Mouse (Mus musculus) limb, embryonic 14.5 days (tissue): ENCODE data around the gene Ripk3. TPM values are rescaled to one million over a fixed set of nuclear protein-coding genes. Genes with fewer than 3 reads are reported as not detected.
A peak's percentile ranks its signal among the peaks of the same experiment; 100 is the strongest.

Experiments
- ATAC-seq: fragments of 200-750 bp; cut with Nextera tagmentation; 2 replicates; pipeline ENCODE4 v1.8.0; 2017; ENCODE audit warnings: low read depth, moderate number of reproducible peaks, moderate TSS enrichment; ENCODE audit not compliant: low FRiP score
- DNase-seq: peaks from one replicate; pipeline ENCODE4 v3.0.0-alpha.2; 2015; ENCODE audit warnings: low spot score
- H3K27ac ChIP-seq: fragments of 300-500 bp; sonication (generic); replicated peaks from 2 replicates; pipeline ENCODE4 v1.5.1; 2014; ENCODE audit warnings: low read depth, mild to moderate bottlenecking, low read length, moderate library complexity, mixed read lengths
- H3K27me3 ChIP-seq: fragments of 300-500 bp; sonication (generic); 2 replicates; pipeline ENCODE4 v1.6.1; 2014; ENCODE audit warnings: low read length, mixed read lengths; ENCODE audit not compliant: control insufficient read depth, insufficient read depth
- H3K36me3 ChIP-seq: fragments of 300-500 bp; sonication (generic); 2 replicates; pipeline ENCODE4 v1.6.1; 2014; ENCODE audit warnings: mild to moderate bottlenecking, low read length, moderate library complexity, mixed read lengths; ENCODE audit not compliant: control insufficient read depth, insufficient read depth
- H3K4me1 ChIP-seq: fragments of 300-500 bp; sonication (generic); 2 replicates; pipeline ENCODE4 v1.6.1; 2014; ENCODE audit warnings: antibody characterized with exemption, low read length, mixed read lengths; ENCODE audit not compliant: control insufficient read depth, insufficient read depth
- H3K4me2 ChIP-seq: fragments of 300-500 bp; sonication (generic); replicated peaks from 2 replicates; pipeline ENCODE4 v1.6.1; 2014; ENCODE audit warnings: low read depth, mild to moderate bottlenecking, low read length, moderate library complexity; ENCODE audit not compliant: severe bottlenecking
- H3K4me3 ChIP-seq: fragments of 300-500 bp; sonication (generic); replicated peaks from 2 replicates; pipeline ENCODE4 v1.5.1; 2014; ENCODE audit warnings: low read length
- H3K9ac ChIP-seq: fragments of 300-500 bp; sonication (generic); 2 replicates; pipeline ENCODE4 v1.6.1; 2014; ENCODE audit warnings: mild to moderate bottlenecking, low read depth, low read length, moderate library complexity; ENCODE audit not compliant: severe bottlenecking
- H3K9me3 ChIP-seq: fragments of 300-500 bp; sonication (generic); 2 replicates; pipeline ENCODE4 v1.6.1; 2016; ENCODE audit warnings: low read length; ENCODE audit not compliant: control insufficient read depth
- POLR2A ChIP-seq: fragments of 200-500 bp; IDR thresholded peaks from 2 replicates; pipeline ENCODE4 v1.8.0; 2012; ENCODE audit warnings: inconsistent platforms, mild to moderate bottlenecking, moderate library complexity, borderline replicate concordance; ENCODE audit not compliant: insufficient read depth, insufficient read length; ENCODE audit errors: extremely low read depth
- WGBS: fragments of 180-500 bp; shearing (Covaris S2); extraction: QIAGEN DNeasy Blood & Tissue Kit; methylation state at CpG from one replicate; pipeline ENCODE4 v1.1.7; 2014; 5-methylcytosine and 5-hydroxymethylcytosine counted together
- polyA plus RNA-seq, 2 experiments: library from polyadenylated mRNA; depleted of rRNA in 1 of 2; stranded (reverse) in 1 of 2; unstranded in 1 of 2; fragments of >200 nt; fragmentation: Nextera tagmentation in 1 of 2; extraction: Ambion mirVana in 1 of 2; gene quantifications; 2 replicates each; pipeline versions ENCODE4 v1.2.1 to v1.2.3; 2012 to 2014

The Ripk3 gene
- polyA plus RNA-seq, 2 experiments = 30.5 to 35.9 TPM

- no peak overlapping the region for H3K4me3 ChIP-seq
- H3K27ac ChIP-seq = no peak overlapping the region
- H3K9ac ChIP-seq = no peak overlapping the region
- H3K27me3 ChIP-seq = no peaks in the 10 kb centered on the region
- no peak for TF ChIP-seq POLR2A
- H3K4me2 ChIP-seq = peak overlapping the region; percentile 22
- peaks cover 23% of the 10 kb centered on the region for H3K4me1 ChIP-seq
- peaks cover 34% of the 10 kb centered on the region for H3K36me3 ChIP-seq
- peak; percentile 77 for ATAC-seq
- peak; percentile 74 for DNase-seq
- H3K9me3 ChIP-seq = no peaks in the 10 kb centered on the region
- WGBS = 18% methylated on average over 10 of the region's 10 CpGs
Observed at GRCm38 (mm10) chr14:55743711-55744110, 45.0 kb downstream of the Ripk3 start.

- Histone ChIP-seq H3K27ac (no peak overlapping the region), H3K4me2 (no peak overlapping the region), H3K4me3 (no peak overlapping the region), H3K27me3 (no peaks in the 10 kb centered on the region), H3K4me1 (no peaks in the 10 kb centered on the region), H3K9ac (no peak overlapping the region), H3K36me3 (peaks cover 39% of the 10 kb centered on the region), H3K9me3 (no peaks in the 10 kb centered on the region)
- DNase-seq (no peak), ATAC-seq (no peak)
- 85% methylated on average over 9 of the region's 9 CpGs for WGBS
- TF ChIP-seq POLR2A = no peak
Observed at GRCm38 (mm10) chr14:55737086-55737687, 51.5 kb downstream of the Ripk3 start.

GRCm38 (mm10) chr14:55735758-55736157, 52.9 kb downstream of the Ripk3 start:
- Histone ChIP-seq H3K36me3 (peaks cover 28% of the 10 kb centered on the region), H3K27ac (no peak overlapping the region)
- no peak for TF ChIP-seq POLR2A

GRCm38 (mm10) chr14:55735334-55735733, 53.3 kb downstream of the Ripk3 start:
- Histone ChIP-seq H3K9me3 (no peaks in the 10 kb centered on the region), H3K4me2 (no peak overlapping the region), H3K27ac (no peak overlapping the region), H3K36me3 (peaks cover 24% of the 10 kb centered on the region), H3K4me1 (no peaks in the 10 kb centered on the region), H3K9ac (no peak overlapping the region), H3K27me3 (no peaks in the 10 kb centered on the region), H3K4me3 (no peak overlapping the region)
- TF ChIP-seq POLR2A = no peak
- WGBS = 61% methylated on average over 3 of the region's 3 CpGs
- DNase-seq = no peak
- no peak for ATAC-seq

More at GRCm38 (mm10) chr14:55735758-55736157, 52.9 kb downstream of the Ripk3 start:
- ATAC-seq = no peak
- no peak for DNase-seq
- no peaks in the 10 kb centered on the region for H3K27me3 ChIP-seq
- no peak overlapping the region for H3K4me2 ChIP-seq
- H3K9ac ChIP-seq = no peak overlapping the region
- no peaks in the 10 kb centered on the region for H3K4me1 ChIP-seq
- no peak overlapping the region for H3K4me3 ChIP-seq
- H3K9me3 ChIP-seq = no peaks in the 10 kb centered on the region
- WGBS = 81% methylated on average over 4 of the region's 4 CpGs

Other genes with a start within 250 kb of the Ripk3 start
Only the 30 nearest of the 35 such genes appear.
- gene Fitm1, start 213.2 kb downstream of the Ripk3 start, polyA plus RNA-seq (2012; rRNA removed) = 30.9 and 43.0 TPM in 2 replicates
- 19.1 and 26.9 TPM in 2 replicates for gene Fitm1, start 213.2 kb downstream of the Ripk3 start, polyA plus RNA-seq (2014; fragmentation: Nextera tagmentation; extraction: Ambion mirVana)
- 66.8 and 77.6 TPM in 2 replicates for gene Psme1, start 210.7 kb downstream of the Ripk3 start, polyA plus RNA-seq (2012; rRNA removed)
- 147 and 154 TPM in 2 replicates for gene Psme1, start 210.7 kb downstream of the Ripk3 start, polyA plus RNA-seq (2014; fragmentation: Nextera tagmentation; extraction: Ambion mirVana)
- gene Emc9, start 203.6 kb downstream of the Ripk3 start, polyA plus RNA-seq (2012; rRNA removed) = 6.6 and 6.9 TPM in 2 replicates
- gene Emc9, start 203.6 kb downstream of the Ripk3 start, polyA plus RNA-seq (2014; fragmentation: Nextera tagmentation; extraction: Ambion mirVana) = 6.5 and 7.0 TPM in 2 replicates
- 75.8 and 78.5 TPM in 2 replicates for gene Psme2, start 197.8 kb downstream of the Ripk3 start, polyA plus RNA-seq (2012; rRNA removed)
- 239 and 245 TPM in 2 replicates for gene Psme2, start 197.8 kb downstream of the Ripk3 start, polyA plus RNA-seq (2014; fragmentation: Nextera tagmentation; extraction: Ambion mirVana)
- gene Rnf31, start 197.2 kb downstream of the Ripk3 start, polyA plus RNA-seq (2012; rRNA removed) = 23.0 and 34.1 TPM in 2 replicates
- gene Rnf31, start 197.2 kb downstream of the Ripk3 start, polyA plus RNA-seq (2014; fragmentation: Nextera tagmentation; extraction: Ambion mirVana) = 13.1 and 18.1 TPM in 2 replicates
- 21.0 and 26.4 TPM in 2 replicates for gene Irf9, start 185.3 kb downstream of the Ripk3 start, polyA plus RNA-seq (2012; rRNA removed)
- gene Irf9, start 185.3 kb downstream of the Ripk3 start, polyA plus RNA-seq (2014; fragmentation: Nextera tagmentation; extraction: Ambion mirVana) = 9.8 and 11.3 TPM in 2 replicates
- gene Rec8, start 170.8 kb downstream of the Ripk3 start, polyA plus RNA-seq (2012; rRNA removed) = 8.9 and 9.6 TPM in 2 replicates
- gene Rec8, start 170.8 kb downstream of the Ripk3 start, polyA plus RNA-seq (2014; fragmentation: Nextera tagmentation; extraction: Ambion mirVana) = 2.4 and 2.8 TPM in 2 replicates
- 185 and 239 TPM in 2 replicates for gene Ipo4, start 152.9 kb downstream of the Ripk3 start, polyA plus RNA-seq (2012; rRNA removed)
- gene Ipo4, start 152.9 kb downstream of the Ripk3 start, polyA plus RNA-seq (2014; fragmentation: Nextera tagmentation; extraction: Ambion mirVana) = 131 and 133 TPM in 2 replicates
- gene Gm49378, start 151.0 kb downstream of the Ripk3 start, polyA plus RNA-seq (2012; rRNA removed) = 6.8 and 12.2 TPM in 2 replicates
- 1.5 and 3.7 TPM in 2 replicates for gene Gm49378, start 151.0 kb downstream of the Ripk3 start, polyA plus RNA-seq (2014; fragmentation: Nextera tagmentation; extraction: Ambion mirVana)
- 92.3 and 128 TPM in 2 replicates for gene Tm9sf1, start 145.1 kb downstream of the Ripk3 start, polyA plus RNA-seq (2012; rRNA removed)
- 111 and 116 TPM in 2 replicates for gene Tm9sf1, start 145.1 kb downstream of the Ripk3 start, polyA plus RNA-seq (2014; fragmentation: Nextera tagmentation; extraction: Ambion mirVana)
- gene Tssk4, start 138.7 kb downstream of the Ripk3 start, polyA plus RNA-seq (2012; rRNA removed) = 2.9 and 3.3 TPM in 2 replicates
- gene Tssk4, start 138.7 kb downstream of the Ripk3 start, polyA plus RNA-seq (2014; fragmentation: Nextera tagmentation; extraction: Ambion mirVana) = 1.2 and 1.4 TPM in 2 replicates
- gene Mdp1, start 128.4 kb downstream of the Ripk3 start, polyA plus RNA-seq (2012; rRNA removed) = 47.4 and 49.7 TPM in 2 replicates
- gene Mdp1, start 128.4 kb downstream of the Ripk3 start, polyA plus RNA-seq (2014; fragmentation: Nextera tagmentation; extraction: Ambion mirVana) = 53.7 and 59.1 TPM in 2 replicates
- gene Gmpr2, start 116.9 kb downstream of the Ripk3 start, polyA plus RNA-seq (2012; rRNA removed) = 51.1 and 53.6 TPM in 2 replicates
- 53.1 and 68.5 TPM in 2 replicates for gene Gmpr2, start 116.9 kb downstream of the Ripk3 start, polyA plus RNA-seq (2014; fragmentation: Nextera tagmentation; extraction: Ambion mirVana)
- 347 and 416 TPM in 2 replicates for gene Nedd8, start 116.7 kb downstream of the Ripk3 start, polyA plus RNA-seq (2012; rRNA removed)
- 567 and 583 TPM in 2 replicates for gene Nedd8, start 116.7 kb downstream of the Ripk3 start, polyA plus RNA-seq (2014; fragmentation: Nextera tagmentation; extraction: Ambion mirVana)
- gene Tinf2, start 107.0 kb downstream of the Ripk3 start, polyA plus RNA-seq (2012; rRNA removed) = 35.9 and 38.4 TPM in 2 replicates
- gene Tinf2, start 107.0 kb downstream of the Ripk3 start, polyA plus RNA-seq (2014; fragmentation: Nextera tagmentation; extraction: Ambion mirVana) = 34.2 and 40.1 TPM in 2 replicates
- 15.0 and 17.7 TPM in 2 replicates for gene Tgm1, start 74.9 kb downstream of the Ripk3 start, polyA plus RNA-seq (2012; rRNA removed)
- gene Tgm1, start 74.9 kb downstream of the Ripk3 start, polyA plus RNA-seq (2014; fragmentation: Nextera tagmentation; extraction: Ambion mirVana) = 17.0 and 21.2 TPM in 2 replicates
- 41.7 and 53.5 TPM in 2 replicates for gene Rabggta, start 66.6 kb downstream of the Ripk3 start, polyA plus RNA-seq (2012; rRNA removed)
- 20.4 and 23.0 TPM in 2 replicates for gene Rabggta, start 66.6 kb downstream of the Ripk3 start, polyA plus RNA-seq (2014; fragmentation: Nextera tagmentation; extraction: Ambion mirVana)
- 88.3 and 109 TPM in 2 replicates for gene Dhrs1, start 43.2 kb downstream of the Ripk3 start, polyA plus RNA-seq (2012; rRNA removed)
- 82.0 and 89.7 TPM in 2 replicates for gene Dhrs1, start 43.2 kb downstream of the Ripk3 start, polyA plus RNA-seq (2014; fragmentation: Nextera tagmentation; extraction: Ambion mirVana)
- 23.5 and 30.5 TPM in 2 replicates for gene Nop9, start 43.2 kb downstream of the Ripk3 start, polyA plus RNA-seq (2012; rRNA removed)
- gene Nop9, start 43.2 kb downstream of the Ripk3 start, polyA plus RNA-seq (2014; fragmentation: Nextera tagmentation; extraction: Ambion mirVana) = 37.6 and 38.1 TPM in 2 replicates
- gene Cideb, start 30.4 kb downstream of the Ripk3 start, polyA plus RNA-seq (2012; rRNA removed) = 2.1 and 2.6 TPM in 2 replicates
- 0.41 and 0.46 TPM in 2 replicates for gene Cideb, start 30.4 kb downstream of the Ripk3 start, polyA plus RNA-seq (2014; fragmentation: Nextera tagmentation; extraction: Ambion mirVana)
- gene Ltb4r2, start 27.4 kb downstream of the Ripk3 start, polyA plus RNA-seq (2012; rRNA removed) = 0.44 and 0.65 TPM in 2 replicates
- 0.61 and 0.74 TPM in 2 replicates for gene Ltb4r2, start 27.4 kb downstream of the Ripk3 start, polyA plus RNA-seq (2014; fragmentation: Nextera tagmentation; extraction: Ambion mirVana)
- gene Ltb4r1, start 22.9 kb downstream of the Ripk3 start, polyA plus RNA-seq (2012; rRNA removed) = 1.1 and 1.2 TPM in 2 replicates
- gene Ltb4r1, start 22.9 kb downstream of the Ripk3 start, polyA plus RNA-seq (2014; fragmentation: Nextera tagmentation; extraction: Ambion mirVana) = 0.33 and 0.78 TPM in 2 replicates
- 32.4 and 35.0 TPM in 2 replicates for gene Adcy4, start 4.8 kb downstream of the Ripk3 start, polyA plus RNA-seq (2012; rRNA removed)
- gene Adcy4, start 4.8 kb downstream of the Ripk3 start, polyA plus RNA-seq (2014; fragmentation: Nextera tagmentation; extraction: Ambion mirVana) = 16.8 and 17.8 TPM in 2 replicates
- 171 and 233 TPM in 2 replicates for gene Nfatc4, start 34.3 kb upstream of the Ripk3 start, polyA plus RNA-seq (2012; rRNA removed)
- 83.5 and 114 TPM in 2 replicates for gene Nfatc4, start 34.3 kb upstream of the Ripk3 start, polyA plus RNA-seq (2014; fragmentation: Nextera tagmentation; extraction: Ambion mirVana)
- gene Nynrin, start 65.1 kb upstream of the Ripk3 start, polyA plus RNA-seq (2012; rRNA removed) = 41.0 and 49.5 TPM in 2 replicates
- 20.6 and 23.6 TPM in 2 replicates for gene Nynrin, start 65.1 kb upstream of the Ripk3 start, polyA plus RNA-seq (2014; fragmentation: Nextera tagmentation; extraction: Ambion mirVana)
- gene Cbln3, start 95.5 kb upstream of the Ripk3 start, polyA plus RNA-seq (2012; rRNA removed) = 1.0 and 1.3 TPM in 2 replicates
- gene Cbln3, start 95.5 kb upstream of the Ripk3 start, polyA plus RNA-seq (2014; fragmentation: Nextera tagmentation; extraction: Ambion mirVana) = 0.25 and 0.54 TPM in 2 replicates
- gene Khnyn, start 96.1 kb upstream of the Ripk3 start, polyA plus RNA-seq (2012; rRNA removed) = 28.3 and 29.5 TPM in 2 replicates
- 10.2 and 12.2 TPM in 2 replicates for gene Khnyn, start 96.1 kb upstream of the Ripk3 start, polyA plus RNA-seq (2014; fragmentation: Nextera tagmentation; extraction: Ambion mirVana)
- 80.2 and 84.4 TPM in 2 replicates for gene Sdr39u1, start 111.4 kb upstream of the Ripk3 start, polyA plus RNA-seq (2012; rRNA removed)
- gene Sdr39u1, start 111.4 kb upstream of the Ripk3 start, polyA plus RNA-seq (2014; fragmentation: Nextera tagmentation; extraction: Ambion mirVana) = 81.0 and 91.6 TPM in 2 replicates
- gene Cma1, start 155.8 kb upstream of the Ripk3 start, polyA plus RNA-seq (2012; rRNA removed) = 65.4 and 75.4 TPM in 2 replicates
- 127 and 211 TPM in 2 replicates for gene Cma1, start 155.8 kb upstream of the Ripk3 start, polyA plus RNA-seq (2014; fragmentation: Nextera tagmentation; extraction: Ambion mirVana)
- gene Cma2, start 162.1 kb upstream of the Ripk3 start, polyA plus RNA-seq (2012; rRNA removed) = 0.39 TPM in 1 of 2 replicates, not detected in the other
- gene Cma2, start 162.1 kb upstream of the Ripk3 start, polyA plus RNA-seq (2014; fragmentation: Nextera tagmentation; extraction: Ambion mirVana) = 0.23 and 0.50 TPM in 2 replicates